Mouse (Mus musculus) liver, postnatal 0 days (tissue): ENCODE results near the gene Pacsin1.

Experiments used
- CTCF ChIP-seq: sonication (generic); IDR thresholded peaks from 2 replicates; pipeline ENCODE4 v1.5.1; 2016; ENCODE audit warnings: antibody characterized with exemption, low read depth
- EP300 ChIP-seq: IDR thresholded peaks from 2 replicates; pipeline ENCODE4 v1.6.1; 2016; ENCODE audit warnings: antibody characterized with exemption, low read depth, mild to moderate bottlenecking

GRCm38 (mm10) chr17:27637333-27637732, 18.0 kb upstream of the Pacsin1 start:
- TF ChIP-seq CTCF (no peak), EP300 (no peak)
